Mouse (Mus musculus): ENCODE data around the gene Tmco1.

Gene Tmco1

GRCm38 (mm10) chr1:167284258-167284836 lies 23.8 kb upstream of the Tmco1 start:
- DNase-seq (ENCODE audit: low spot score) = peak; percentile 58

- DNase-seq (ENCODE audit: low spot score) = peak; percentile 81
Measured at GRCm38 (mm10) chr1:167284837-167285319, 23.3 kb upstream of the Tmco1 start.

- no peak for DNase-seq (ENCODE audit: low spot score)
Measured at GRCm38 (mm10) chr1:167285320-167285355, 23.0 kb upstream of the Tmco1 start, which contains the start of gene Uck2. Gene Uck2, minus strand, starts transcription at chr1:167285320.

GRCm38 (mm10) chr1:167285356-167285755 lies 22.8 kb upstream of the Tmco1 start:
- no peak for DNase-seq (ENCODE audit: low spot score)

- no peak for DNase-seq (ENCODE audit: low spot score)
Measured at GRCm38 (mm10) chr1:167287156-167287555, 21.0 kb upstream of the Tmco1 start.

- DNase-seq (ENCODE audit: low spot score) = no peak
Measured at GRCm38 (mm10) chr1:167288665-167289538, 19.3 kb upstream of the Tmco1 start.

GRCm38 (mm10) chr1:167289567-167290262 lies 18.5 kb upstream of the Tmco1 start:
- no peak for DNase-seq (ENCODE audit: low spot score)

- DNase-seq (ENCODE audit: low spot score) = no peak
Measured at GRCm38 (mm10) chr1:167290263-167290592, 17.9 kb upstream of the Tmco1 start.

- no peak for DNase-seq (ENCODE audit: low spot score)
Measured at GRCm38 (mm10) chr1:167291610-167292009, 16.6 kb upstream of the Tmco1 start.

- DNase-seq (ENCODE audit: low spot score) = no peak
Measured at GRCm38 (mm10) chr1:167292447-167292846, 15.7 kb upstream of the Tmco1 start.

GRCm38 (mm10) chr1:167295679-167296402 lies 12.3 kb upstream of the Tmco1 start:
- DNase-seq (ENCODE audit: low spot score) = no peak

GRCm38 (mm10) chr1:167300122-167300521 lies 8.1 kb upstream of the Tmco1 start:
- DNase-seq (ENCODE audit: low spot score) = no peak

- DNase-seq (ENCODE audit: low spot score) = no peak
Measured at GRCm38 (mm10) chr1:167305501-167306137, 2.6 kb upstream of the Tmco1 start.

- peak; percentile 17 for DNase-seq (ENCODE audit: low spot score)
Measured at GRCm38 (mm10) chr1:167306451-167307240, 1.5 kb upstream of the Tmco1 start.

GRCm38 (mm10) chr1:167307674-167308073 lies 504 bp upstream of the Tmco1 start:
- DNase-seq (ENCODE audit: low spot score) = no peak

GRCm38 (mm10) chr1:167312367-167312766 lies 4.2 kb downstream of the Tmco1 start:
- DNase-seq (ENCODE audit: low spot score) = no peak

GRCm38 (mm10) chr1:167313220-167313619 lies 5.0 kb downstream of the Tmco1 start:
- no peak for DNase-seq (ENCODE audit: low spot score)

GRCm38 (mm10) chr1:167321691-167322090 lies 13.5 kb downstream of the Tmco1 start:
- DNase-seq (ENCODE audit: low spot score) = no peak

GRCm38 (mm10) chr1:167328776-167329175 lies 20.6 kb downstream of the Tmco1 start:
- DNase-seq (ENCODE audit: low spot score) = no peak

- no peak for DNase-seq (ENCODE audit: low spot score)
Measured at GRCm38 (mm10) chr1:167331106-167331505, 22.9 kb downstream of the Tmco1 start.

GRCm38 (mm10) chr1:167336398-167336797 lies 28.2 kb downstream of the Tmco1 start:
- DNase-seq (ENCODE audit: low spot score) = no peak
